Mouse (Mus musculus): Measurements from ENCODE around the gene Ccdc185. TPM values are rescaled to one million over a fixed set of nuclear protein-coding genes. Genes with fewer than 3 reads are reported as not detected.

Ccdc185 gene
- not detected in 2 replicates for polyA plus RNA-seq (2014; fragmentation: Nextera tagmentation; extraction: Ambion mirVana)

- Histone ChIP-seq H3K4me1 (ENCODE audit: control insufficient read depth, insufficient read depth, low read length) (no peaks in the 10 kb centered on the region), H3K9me3 (ENCODE audit: control insufficient read depth, low read length) (no peaks in the 10 kb centered on the region), H3K9ac (replicated peaks; ENCODE audit: low read length) (no peak within 1 kb of the TSS), H3K36me3 (ENCODE audit: control insufficient read depth, insufficient read depth, low read length) (no peaks in the 10 kb centered on the region), H3K27ac (replicated peaks; ENCODE audit: low read depth, low read length) (no peak within 1 kb of the TSS), H3K4me3 (replicated peaks; ENCODE audit: low read depth, low read length) (no peak within 1 kb of the TSS), H3K27me3 (ENCODE audit: control insufficient read depth, insufficient read depth, low read length) (no peaks in the 10 kb centered on the region), H3K4me2 (ENCODE audit: low read length) (no peak within 1 kb of the TSS)
- 93% methylated on average over 9 of the region's 9 CpGs for WGBS
- DNase-seq (no peak), ATAC-seq (ENCODE audit: low FRiP score, low TSS enrichment) (no peak)
Observed at GRCm38 (mm10) chr1:182749080-182749479, at the start of gene Ccdc185. Ccdc185 (minus strand) TSS chr1:182749180.

GRCm38 (mm10) chr1:182797048-182797447, 48.1 kb upstream of the Ccdc185 start:
- DNase-seq (peak; percentile 50), ATAC-seq (ENCODE audit: low FRiP score, low TSS enrichment) (no peak; the same call in 1 of the 2 replicates)
- 63% methylated on average over 14 of the region's 14 CpGs for WGBS
- Histone ChIP-seq H3K9ac (replicated peaks; ENCODE audit: low read length) (no peak overlapping the region), H3K27me3 (ENCODE audit: control insufficient read depth, insufficient read depth, low read length) (no peaks in the 10 kb centered on the region), H3K36me3 (ENCODE audit: control insufficient read depth, insufficient read depth, low read length) (no peaks in the 10 kb centered on the region), H3K9me3 (ENCODE audit: control insufficient read depth, low read length) (no peaks in the 10 kb centered on the region), H3K4me2 (ENCODE audit: low read length) (no peak overlapping the region), H3K27ac (replicated peaks; ENCODE audit: low read depth, low read length) (no peak overlapping the region), H3K4me1 (ENCODE audit: control insufficient read depth, insufficient read depth, low read length) (no peaks in the 10 kb centered on the region; the same call in 1 of the 2 replicates), H3K4me3 (replicated peaks; ENCODE audit: low read depth, low read length) (no peak overlapping the region)

GRCm38 (mm10) chr1:182794628-182795027, 45.6 kb upstream of the Ccdc185 start:
- no peak overlapping the region for H3K27ac ChIP-seq (replicated peaks; ENCODE audit: low read depth, low read length)
- DNase-seq (no peak), ATAC-seq (ENCODE audit: low FRiP score, low TSS enrichment) (no peak)
- no peaks in the 10 kb centered on the region for H3K27me3 ChIP-seq (ENCODE audit: control insufficient read depth, insufficient read depth, low read length)
- no peak overlapping the region for H3K9ac ChIP-seq (replicated peaks; ENCODE audit: low read length)
- no peaks in the 10 kb centered on the region for H3K36me3 ChIP-seq (ENCODE audit: control insufficient read depth, insufficient read depth, low read length)
- no peaks in the 10 kb centered on the region; the same call in 1 of the 2 replicates for H3K4me1 ChIP-seq (ENCODE audit: control insufficient read depth, insufficient read depth, low read length)
- H3K4me2 ChIP-seq (ENCODE audit: low read length): no peak overlapping the region
- no peaks in the 10 kb centered on the region for H3K9me3 ChIP-seq (ENCODE audit: control insufficient read depth, low read length)
- no peak overlapping the region for H3K4me3 ChIP-seq (replicated peaks; ENCODE audit: low read depth, low read length)
- 93% methylated on average over 9 of the region's 9 CpGs for WGBS

GRCm38 (mm10) chr1:182794221-182794620, 45.2 kb upstream of the Ccdc185 start:
- Histone ChIP-seq H3K4me3 (replicated peaks; ENCODE audit: low read depth, low read length) (no peak overlapping the region), H3K27ac (replicated peaks; ENCODE audit: low read depth, low read length) (no peak overlapping the region), H3K4me1 (ENCODE audit: control insufficient read depth, insufficient read depth, low read length) (no peaks in the 10 kb centered on the region; the same call in 1 of the 2 replicates), H3K27me3 (ENCODE audit: control insufficient read depth, insufficient read depth, low read length) (no peaks in the 10 kb centered on the region), H3K4me2 (ENCODE audit: low read length) (no peak overlapping the region), H3K36me3 (ENCODE audit: control insufficient read depth, insufficient read depth, low read length) (no peaks in the 10 kb centered on the region), H3K9me3 (ENCODE audit: control insufficient read depth, low read length) (no peaks in the 10 kb centered on the region), H3K9ac (replicated peaks; ENCODE audit: low read length) (no peak overlapping the region)
- ATAC-seq (ENCODE audit: low FRiP score, low TSS enrichment): no peak
- 90% methylated on average over 10 of the region's 10 CpGs for WGBS
- DNase-seq: no peak

GRCm38 (mm10) chr1:182792521-182793071, 43.6 kb upstream of the Ccdc185 start:
- H3K4me2 ChIP-seq (ENCODE audit: low read length): no peak overlapping the region
- WGBS: 23% methylated on average over 16 of the region's 16 CpGs

GRCm38 (mm10) chr1:182788896-182789295, 39.9 kb upstream of the Ccdc185 start:
- 73% methylated on average over 6 of the region's 6 CpGs for WGBS
- ATAC-seq (ENCODE audit: low FRiP score, low TSS enrichment): no peak
- Histone ChIP-seq H3K4me3 (replicated peaks; ENCODE audit: low read depth, low read length) (no peak overlapping the region), H3K4me1 (ENCODE audit: control insufficient read depth, insufficient read depth, low read length) (no peaks in the 10 kb centered on the region; the same call in 1 of the 2 replicates), H3K4me2 (ENCODE audit: low read length) (no peak overlapping the region), H3K36me3 (ENCODE audit: control insufficient read depth, insufficient read depth, low read length) (no peaks in the 10 kb centered on the region), H3K27ac (replicated peaks; ENCODE audit: low read depth, low read length) (no peak overlapping the region), H3K9ac (replicated peaks; ENCODE audit: low read length) (no peak overlapping the region), H3K27me3 (ENCODE audit: control insufficient read depth, insufficient read depth, low read length) (no peaks in the 10 kb centered on the region), H3K9me3 (ENCODE audit: control insufficient read depth, low read length) (no peaks in the 10 kb centered on the region)
- no peak for DNase-seq

More at GRCm38 (mm10) chr1:182792521-182793071, 43.6 kb upstream of the Ccdc185 start:
- Histone ChIP-seq H3K27me3 (ENCODE audit: control insufficient read depth, insufficient read depth, low read length) (no peaks in the 10 kb centered on the region), H3K9me3 (ENCODE audit: control insufficient read depth, low read length) (no peaks in the 10 kb centered on the region), H3K4me1 (ENCODE audit: control insufficient read depth, insufficient read depth, low read length) (no peaks in the 10 kb centered on the region; the same call in 1 of the 2 replicates), H3K27ac (replicated peaks; ENCODE audit: low read depth, low read length) (no peak overlapping the region), H3K9ac (replicated peaks; ENCODE audit: low read length) (no peak overlapping the region), H3K36me3 (ENCODE audit: control insufficient read depth, insufficient read depth, low read length) (no peaks in the 10 kb centered on the region), H3K4me3 (replicated peaks; ENCODE audit: low read depth, low read length) (no peak overlapping the region)
- ATAC-seq (ENCODE audit: low FRiP score, low TSS enrichment): no peak
- peak; percentile 73 for DNase-seq

- WGBS: 49% methylated on average over 7 of the region's 7 CpGs
- Histone ChIP-seq H3K4me3 (replicated peaks; ENCODE audit: low read depth, low read length) (no peak overlapping the region), H3K9ac (replicated peaks; ENCODE audit: low read length) (no peak overlapping the region), H3K36me3 (ENCODE audit: control insufficient read depth, insufficient read depth, low read length) (no peaks in the 10 kb centered on the region), H3K4me2 (ENCODE audit: low read length) (no peak overlapping the region), H3K9me3 (ENCODE audit: control insufficient read depth, low read length) (no peaks in the 10 kb centered on the region), H3K27me3 (ENCODE audit: control insufficient read depth, insufficient read depth, low read length) (no peaks in the 10 kb centered on the region), H3K27ac (replicated peaks; ENCODE audit: low read depth, low read length) (no peak overlapping the region), H3K4me1 (ENCODE audit: control insufficient read depth, insufficient read depth, low read length) (no peaks in the 10 kb centered on the region)
- no peak for ATAC-seq (ENCODE audit: low FRiP score, low TSS enrichment)
- no peak for DNase-seq
Observed at GRCm38 (mm10) chr1:182787030-182787429, 38.0 kb upstream of the Ccdc185 start.

GRCm38 (mm10) chr1:182785504-182785903, 36.5 kb upstream of the Ccdc185 start:
- Histone ChIP-seq H3K27ac (replicated peaks; ENCODE audit: low read depth, low read length) (no peak overlapping the region), H3K4me2 (ENCODE audit: low read length) (no peak overlapping the region), H3K9ac (replicated peaks; ENCODE audit: low read length) (no peak overlapping the region), H3K9me3 (ENCODE audit: control insufficient read depth, low read length) (no peaks in the 10 kb centered on the region), H3K27me3 (ENCODE audit: control insufficient read depth, insufficient read depth, low read length) (no peaks in the 10 kb centered on the region), H3K36me3 (ENCODE audit: control insufficient read depth, insufficient read depth, low read length) (no peaks in the 10 kb centered on the region), H3K4me3 (replicated peaks; ENCODE audit: low read depth, low read length) (no peak overlapping the region), H3K4me1 (ENCODE audit: control insufficient read depth, insufficient read depth, low read length) (no peaks in the 10 kb centered on the region)
- ATAC-seq (ENCODE audit: low FRiP score, low TSS enrichment) (no peak), DNase-seq (no peak)
- WGBS: 95% methylated on average over 5 of the region's 5 CpGs

- H3K27ac ChIP-seq (replicated peaks; ENCODE audit: low read depth, low read length): no peak overlapping the region
- ATAC-seq (ENCODE audit: low FRiP score, low TSS enrichment) (no peak), DNase-seq (no peak)
- no peak overlapping the region for H3K4me2 ChIP-seq (ENCODE audit: low read length)
- no peaks in the 10 kb centered on the region for H3K9me3 ChIP-seq (ENCODE audit: control insufficient read depth, low read length)
- 88% methylated on average over 3 of the region's 3 CpGs for WGBS
- H3K27me3 ChIP-seq (ENCODE audit: control insufficient read depth, insufficient read depth, low read length): no peaks in the 10 kb centered on the region
- no peaks in the 10 kb centered on the region for H3K36me3 ChIP-seq (ENCODE audit: control insufficient read depth, insufficient read depth, low read length)
- H3K4me3 ChIP-seq (replicated peaks; ENCODE audit: low read depth, low read length): no peak overlapping the region
- no peaks in the 10 kb centered on the region for H3K4me1 ChIP-seq (ENCODE audit: control insufficient read depth, insufficient read depth, low read length)
- no peak overlapping the region for H3K9ac ChIP-seq (replicated peaks; ENCODE audit: low read length)
Observed at GRCm38 (mm10) chr1:182784784-182785183, 35.8 kb upstream of the Ccdc185 start.
